Mouse (Mus musculus): ENCODE measurements around the gene Nav1.
"Not testable (repeated sequence)": the region's sequence is repeated elsewhere in the genome, so short reads cannot be mapped to it uniquely, and the experiment has no call there.

Gene Nav1

DNA sequence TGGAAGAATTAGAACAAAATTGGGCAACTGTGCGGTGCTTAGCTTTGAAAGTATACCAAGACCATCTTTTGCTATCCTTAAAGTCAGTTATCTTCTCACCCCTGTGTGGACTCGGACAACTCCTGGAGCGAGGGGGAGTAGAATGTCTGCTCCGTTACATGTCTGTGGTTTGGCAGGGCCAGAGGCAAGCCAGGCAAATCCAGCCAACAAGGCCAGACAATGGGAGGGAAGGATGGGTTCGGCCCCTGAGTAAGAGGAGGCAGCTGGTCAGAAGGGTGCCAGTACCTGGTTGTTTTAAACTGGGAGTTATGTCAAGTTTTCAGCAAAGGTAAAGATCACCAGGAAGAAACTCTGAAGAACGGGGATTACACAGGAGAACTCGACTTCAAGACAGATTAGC is 121.9 kb downstream of the Nav1 start:
- CTCF ChIA-PET = no interaction called here

DNA sequence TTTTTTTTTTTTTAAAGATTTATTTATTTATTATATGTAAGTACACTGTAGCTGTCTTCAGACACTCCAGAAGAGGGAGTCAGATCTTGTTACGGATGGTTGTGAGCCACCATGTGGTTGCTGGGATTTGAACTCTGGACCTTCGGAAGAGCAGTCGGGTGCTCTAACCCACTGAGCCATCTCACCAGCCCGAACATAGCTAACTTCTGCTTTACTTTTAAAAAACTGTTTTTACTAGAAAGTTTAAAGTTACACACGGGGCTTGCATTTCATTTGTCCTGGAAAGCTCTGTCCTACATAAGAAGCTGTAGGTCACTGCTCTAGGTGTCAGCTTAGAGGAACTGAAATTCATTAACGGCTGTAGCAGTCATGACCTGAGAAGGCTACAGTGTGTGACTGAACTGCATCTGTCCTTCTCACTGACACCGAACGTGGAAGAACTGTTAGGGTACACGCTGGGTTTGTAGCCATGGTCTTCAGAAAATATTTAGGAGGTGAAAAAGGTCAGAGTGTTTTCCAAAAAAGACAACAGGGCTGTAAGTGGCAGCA is 122.5 kb downstream of the Nav1 start:
- CTCF ChIA-PET = not testable (repeated sequence)

DNA sequence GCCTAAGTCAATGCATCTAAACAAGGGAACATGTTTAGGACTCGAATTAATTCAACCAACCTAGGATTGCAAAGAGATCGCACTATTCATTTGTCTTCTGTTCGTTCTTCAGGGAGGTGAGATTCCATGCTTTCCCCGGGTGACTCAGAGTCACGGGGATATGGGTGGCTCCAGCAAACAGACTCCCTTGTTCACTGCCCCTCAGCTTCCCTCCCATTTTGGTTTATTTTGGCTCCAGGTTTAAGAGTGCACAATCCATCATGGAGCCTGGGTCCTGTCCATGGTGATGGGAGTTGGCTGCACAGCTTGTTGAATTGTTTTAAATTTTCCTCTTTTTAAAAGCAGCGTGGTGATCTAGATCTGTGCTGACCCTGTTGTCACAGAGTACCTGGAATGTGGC is 123.1 kb downstream of the Nav1 start:
- CTCF ChIA-PET = no interaction called here

DNA sequence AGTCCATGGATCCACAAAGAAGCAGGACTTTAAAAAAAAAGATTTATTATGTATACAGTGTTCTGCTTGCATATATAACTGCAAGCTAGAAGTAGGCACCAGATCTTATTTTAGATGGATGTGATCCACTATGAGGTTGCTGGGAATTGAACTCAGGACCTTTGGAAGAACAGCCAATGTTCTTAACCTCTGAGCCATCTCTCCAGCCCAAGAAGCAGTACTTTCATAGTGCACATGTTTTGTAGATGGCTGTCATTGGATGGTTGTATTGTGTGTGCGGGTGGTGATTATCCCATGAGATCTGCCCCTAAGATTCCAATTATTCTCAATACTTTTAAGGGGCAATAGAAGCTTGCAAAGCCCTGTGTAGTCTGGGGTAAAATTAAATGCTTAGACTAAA is 124.4 kb downstream of the Nav1 start:
- CTCF ChIA-PET = no interaction called here

DNA sequence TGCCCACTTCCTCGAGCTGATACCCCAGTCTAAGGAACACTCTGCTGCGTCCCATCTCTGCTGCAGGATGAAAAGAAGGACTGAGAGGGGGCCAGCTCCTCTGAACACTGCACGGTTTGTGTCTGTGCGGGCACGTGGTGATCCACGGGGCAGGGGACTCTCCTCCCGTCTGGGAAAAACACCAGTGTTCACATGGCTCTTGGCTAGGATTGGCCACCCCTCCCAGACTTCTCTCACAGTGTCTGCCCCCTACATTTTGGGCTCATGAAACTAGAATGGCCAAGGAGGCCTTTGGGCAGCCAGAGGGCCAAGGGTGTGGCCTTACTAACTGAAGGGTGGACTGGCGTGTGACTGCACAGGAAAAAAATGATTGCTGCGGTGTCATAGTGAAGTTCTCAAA is 125.4 kb downstream of the Nav1 start:
- CTCF ChIA-PET = no interaction called here

DNA sequence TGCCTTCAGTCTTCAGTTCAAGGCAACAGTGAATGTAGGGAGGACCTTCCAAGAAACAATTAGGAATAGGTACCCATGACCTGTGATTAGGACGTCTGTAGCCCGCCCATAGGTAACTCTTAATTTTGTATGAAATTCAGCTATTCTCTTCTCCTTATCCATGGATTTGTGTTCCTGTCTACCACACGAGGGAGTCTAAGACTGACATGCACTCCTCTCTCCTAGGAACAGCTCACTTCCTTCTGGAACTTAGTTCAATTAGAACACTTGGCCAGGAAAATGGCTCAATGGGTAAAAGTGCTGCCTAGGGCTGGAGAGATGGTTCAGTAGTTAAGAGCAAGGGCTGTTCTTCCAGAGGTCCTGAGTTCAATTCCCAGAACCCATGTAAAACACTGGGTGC is 126.3 kb downstream of the Nav1 start:
- CTCF ChIA-PET = no interaction called here

DNA sequence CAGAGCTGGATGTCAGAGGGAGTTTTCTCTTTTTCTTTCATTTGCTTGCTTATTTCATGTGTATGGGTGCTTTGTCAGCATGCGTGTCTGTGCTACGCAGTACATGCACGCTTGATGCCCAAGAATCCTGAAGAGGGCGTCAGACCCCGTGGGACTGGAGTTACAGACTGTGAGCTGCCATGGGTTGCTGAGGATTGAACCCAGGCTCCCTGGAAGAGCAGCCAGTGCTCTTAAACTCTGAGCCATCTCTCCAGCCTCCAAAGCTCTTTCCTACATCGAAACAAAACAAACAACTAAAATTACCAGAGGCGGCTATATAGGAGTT is 131.6 kb downstream of the Nav1 start:
- CTCF ChIA-PET = no interaction called here

DNA sequence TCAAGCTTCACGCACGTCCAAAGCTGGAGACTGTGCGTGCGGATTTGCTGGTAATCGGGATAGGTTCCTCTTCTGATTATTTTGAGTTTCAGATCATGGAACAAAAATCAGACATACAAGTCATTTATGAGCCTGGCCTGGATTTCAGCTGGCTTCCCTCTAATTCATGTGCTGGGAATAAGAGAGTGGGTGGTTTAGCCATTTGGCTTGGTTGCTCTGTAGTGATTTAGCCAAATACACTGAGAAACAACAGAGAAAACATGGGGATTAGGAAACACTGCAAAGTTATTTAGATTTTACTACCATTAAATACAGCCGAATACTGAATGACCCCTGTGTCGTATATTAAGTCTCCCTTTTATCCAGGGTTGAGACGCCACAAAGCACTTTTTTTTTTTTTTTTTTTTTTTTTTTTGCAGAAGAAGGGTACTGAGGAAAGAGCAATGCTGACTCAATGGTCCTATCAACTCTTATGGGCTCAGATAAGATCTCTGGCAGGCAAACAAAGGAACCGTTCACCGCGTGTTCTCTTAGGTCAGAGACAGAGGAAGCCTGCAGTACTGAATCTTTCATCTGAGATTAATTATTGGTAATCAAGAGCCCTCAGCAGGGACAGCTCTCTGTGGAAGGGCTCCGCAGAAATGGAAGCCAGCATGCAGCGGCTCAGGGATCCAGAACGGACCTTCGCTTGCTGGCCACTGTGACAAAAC is 132.1 kb downstream of the Nav1 start:
- CTCF ChIA-PET = no interaction called here

DNA sequence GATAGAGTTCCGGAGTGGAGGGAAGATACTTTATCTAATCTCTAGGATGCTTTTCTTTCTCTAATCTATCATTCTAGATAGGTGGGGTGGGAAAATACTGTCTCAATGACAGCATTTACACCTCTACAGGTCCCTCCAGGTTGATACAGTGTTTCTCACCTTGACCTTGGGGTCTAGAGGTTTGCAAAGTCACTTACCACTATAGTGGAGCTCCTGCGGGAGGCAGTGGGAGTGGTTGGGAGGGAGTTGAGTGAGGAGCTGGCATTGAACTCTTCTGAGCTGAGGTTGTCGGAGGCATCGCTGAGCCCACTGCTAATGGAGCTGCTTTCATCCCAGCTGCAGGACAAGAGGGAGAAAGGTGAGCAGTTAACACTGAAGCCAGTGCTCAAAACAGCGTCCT is 134.6 kb downstream of the Nav1 start:
- CTCF ChIA-PET = no interaction called here

DNA sequence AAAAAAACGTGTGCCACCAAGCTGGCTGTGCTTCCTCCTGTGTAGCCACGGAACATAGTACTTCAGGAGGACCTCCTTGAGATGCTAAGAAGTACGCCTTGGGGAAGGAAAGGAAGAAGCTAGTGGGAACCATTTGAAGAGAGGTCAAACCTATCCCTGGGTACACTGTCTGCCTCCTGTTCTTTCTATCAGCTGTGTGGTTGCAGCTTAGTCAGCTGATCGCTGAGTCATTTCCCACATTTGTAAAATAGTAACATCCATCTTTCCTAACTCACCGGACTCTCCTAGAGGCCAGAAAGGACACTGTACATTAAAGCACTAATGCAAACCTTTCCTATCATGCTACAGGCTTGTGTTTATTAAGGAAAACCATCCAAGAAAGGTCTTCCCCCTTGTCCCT is 135.4 kb downstream of the Nav1 start:
- CTCF ChIA-PET = no interaction called here

DNA sequence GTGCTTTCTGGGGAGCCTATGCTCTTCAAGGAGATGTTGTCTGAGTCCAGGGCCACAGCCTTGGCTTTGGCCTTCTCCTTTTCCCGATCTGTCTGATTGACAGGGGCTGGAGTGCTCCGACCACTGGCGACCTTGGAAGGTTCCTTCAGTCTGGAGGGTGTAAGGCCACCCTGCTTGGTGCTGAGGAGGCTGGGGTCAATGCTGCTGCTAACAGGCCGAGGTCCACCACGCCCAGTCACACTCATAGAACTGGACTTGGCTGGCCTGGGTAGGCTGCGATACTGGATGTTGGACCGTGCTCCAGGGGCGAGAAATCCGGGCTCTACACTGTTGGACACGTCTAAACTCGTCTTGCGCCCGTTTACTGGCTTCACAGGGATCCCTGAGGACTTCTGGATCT is 136.5 kb downstream of the Nav1 start:
- CTCF ChIA-PET = no interaction called here

DNA sequence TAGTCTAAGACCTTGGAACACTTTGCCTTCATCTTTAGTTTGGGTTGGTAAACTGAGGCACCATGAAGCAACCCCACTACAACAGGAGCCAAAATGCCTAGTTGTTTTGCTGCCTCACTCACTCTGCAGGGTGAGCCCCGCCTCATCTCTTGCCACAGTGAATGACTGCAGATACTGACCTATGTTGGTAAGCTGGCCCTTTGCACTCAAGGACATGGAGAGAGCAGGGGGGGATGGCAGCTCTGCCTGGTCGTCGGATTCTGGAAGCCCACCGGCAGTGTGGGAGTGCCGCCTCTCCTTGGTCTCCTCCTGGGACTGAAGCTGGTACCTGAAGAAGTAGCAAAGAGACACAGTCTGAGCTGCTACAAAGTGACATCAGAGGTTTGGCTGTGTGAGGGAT is 139.6 kb downstream of the Nav1 start:
- CTCF ChIA-PET = no interaction called here

DNA sequence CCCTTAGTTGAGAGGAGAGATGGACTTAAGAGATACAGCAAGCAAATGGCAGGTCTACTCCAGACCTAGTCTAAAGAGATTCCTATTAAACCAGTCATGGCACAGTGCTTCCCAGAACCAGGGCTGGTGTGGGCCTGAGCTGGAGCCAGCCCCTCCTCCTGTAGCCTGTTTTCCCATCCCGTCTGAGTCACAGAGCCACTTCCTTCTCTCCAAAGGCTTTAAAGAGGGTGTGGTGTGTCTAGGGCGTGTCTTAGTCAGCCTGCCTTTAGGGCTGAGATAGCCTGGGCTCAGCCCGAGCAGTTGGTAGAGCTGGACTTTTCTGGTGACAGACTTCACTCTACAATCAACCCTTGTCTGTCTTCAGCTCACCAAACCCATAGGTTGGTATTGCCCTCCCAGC is 140.2 kb downstream of the Nav1 start:
- CTCF ChIA-PET = no interaction called here

DNA sequence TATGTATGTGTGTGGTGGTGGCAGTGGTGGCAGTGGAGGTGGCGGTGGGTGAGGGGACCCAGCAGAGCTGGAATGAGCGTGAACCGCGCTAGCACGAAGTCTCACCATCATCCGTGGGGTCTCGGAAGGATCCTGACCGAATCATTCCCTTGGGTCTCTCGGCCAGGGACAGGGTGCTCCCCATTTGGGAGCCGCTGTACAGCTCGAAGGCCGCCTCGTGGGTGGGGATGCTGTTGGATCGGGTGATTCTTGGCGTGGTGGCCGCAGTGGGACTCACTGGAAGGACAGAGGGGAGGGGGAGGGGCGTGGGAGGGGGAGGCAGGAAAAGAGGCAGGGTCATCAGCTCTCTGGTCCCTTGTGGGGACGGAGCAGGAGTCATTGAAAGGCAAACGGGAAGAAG is 141.4 kb downstream of the Nav1 start:
- CTCF ChIA-PET = no interaction called here

DNA sequence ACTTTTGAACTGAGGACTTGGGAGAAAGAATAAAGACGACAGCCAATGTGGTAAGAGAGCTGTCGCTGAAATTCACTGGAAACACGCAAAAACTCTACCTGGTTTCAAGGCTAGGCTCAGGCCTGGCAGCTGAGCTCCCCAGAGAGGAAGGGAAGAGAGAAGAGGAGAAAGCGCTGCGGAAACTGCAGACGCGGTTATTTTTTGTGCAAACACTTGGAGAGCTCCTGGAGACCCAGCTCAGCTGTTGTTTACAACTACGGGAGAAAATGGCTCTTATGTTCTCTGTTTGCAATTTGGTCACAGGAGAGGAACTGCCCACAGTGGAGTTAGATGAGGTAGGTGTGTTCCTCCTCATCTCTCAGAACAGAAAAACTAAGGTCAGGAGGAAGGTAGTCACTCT is 144.4 kb downstream of the Nav1 start:
- CTCF ChIA-PET = no interaction called here

DNA sequence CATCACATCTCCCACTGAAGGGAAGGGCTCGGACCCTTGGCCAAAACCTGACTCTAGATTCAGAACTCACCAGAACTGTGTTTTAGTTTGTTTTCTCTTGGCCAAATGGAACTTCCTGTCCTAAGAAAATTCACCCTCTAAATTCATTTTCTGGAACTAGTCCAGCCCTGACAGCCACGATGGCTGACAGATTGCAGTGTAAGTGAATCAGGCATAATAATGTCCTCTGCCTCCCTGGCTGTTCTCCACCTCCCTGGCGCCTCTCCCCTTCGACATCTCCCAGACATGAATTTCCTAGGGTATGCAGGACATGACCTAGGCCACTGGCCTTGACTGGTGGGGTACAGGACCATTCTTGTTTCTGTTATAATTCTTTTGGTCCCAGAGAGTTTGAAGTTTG is 144.8 kb downstream of the Nav1 start:
- CTCF ChIA-PET = no interaction called here

DNA sequence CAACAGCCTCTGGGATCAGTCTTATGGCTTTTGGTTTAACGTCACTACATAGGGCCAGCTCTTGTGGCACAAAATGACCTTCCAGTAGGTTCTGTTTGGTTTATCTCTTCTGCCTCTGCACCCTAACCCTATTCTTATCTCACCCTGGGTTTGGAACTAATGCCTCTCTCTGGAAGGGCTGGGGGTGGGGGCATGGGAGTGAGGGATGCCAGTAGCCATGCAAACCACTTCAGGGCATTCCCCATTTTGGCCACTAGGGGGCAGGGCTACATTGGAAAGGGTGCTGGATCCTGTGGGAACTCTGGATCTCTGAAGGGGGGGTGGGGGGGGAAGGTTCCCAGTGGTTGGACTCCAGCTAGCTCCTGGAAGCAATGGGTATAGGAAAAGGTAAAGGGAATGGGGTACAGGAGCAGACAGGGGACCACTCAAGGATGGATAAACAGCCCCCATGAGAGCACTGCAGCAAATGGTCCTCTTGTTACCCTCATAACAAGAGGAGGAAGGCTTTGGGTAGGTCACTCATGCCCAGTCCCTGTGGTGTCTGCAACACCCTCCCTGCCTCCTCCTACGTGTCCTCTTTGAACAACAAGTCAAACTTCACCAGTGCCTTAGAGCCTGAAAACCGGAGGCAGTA is 145.9 kb downstream of the Nav1 start:
- CTCF ChIA-PET = no interaction called here

DNA sequence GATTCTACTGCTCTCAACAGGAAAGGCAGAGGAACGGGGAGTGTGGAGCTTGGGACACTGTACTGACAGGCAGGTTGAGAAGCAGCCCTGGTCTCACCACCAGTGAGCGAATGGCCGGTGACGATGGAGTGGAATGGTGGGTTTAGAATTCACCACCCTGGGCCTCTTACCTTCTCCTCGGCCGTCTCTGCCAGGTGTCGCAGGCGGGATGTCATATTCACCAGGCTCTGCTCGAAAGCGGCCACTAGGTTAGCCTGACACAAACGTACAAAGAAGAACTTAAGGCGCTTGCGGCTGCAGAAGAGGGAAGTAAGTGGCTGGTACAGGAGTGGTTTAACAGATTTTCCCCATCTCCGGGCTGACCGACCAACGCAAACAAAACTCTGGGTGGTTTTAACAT is 146.6 kb downstream of the Nav1 start:
- CTCF ChIA-PET = no interaction called here

DNA sequence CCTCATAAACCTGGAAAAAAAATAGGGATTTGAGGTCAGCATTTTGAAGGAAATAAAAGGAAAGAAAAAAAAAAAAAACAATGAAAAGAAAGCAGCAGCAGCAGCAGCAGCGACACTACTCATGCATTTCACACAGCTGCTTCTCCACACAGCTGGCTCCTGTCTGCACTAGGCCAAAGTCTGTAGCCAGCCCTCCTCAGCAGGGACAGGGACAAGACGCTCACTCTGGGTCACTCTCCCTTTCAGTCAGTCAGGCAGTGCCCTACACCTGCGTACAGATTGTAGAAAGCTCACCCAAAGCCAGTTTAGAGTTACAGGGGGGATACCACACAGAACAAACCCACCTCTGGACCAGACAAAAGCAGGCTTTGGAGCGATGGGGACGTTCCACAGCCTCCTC is 149.2 kb downstream of the Nav1 start:
- CTCF ChIA-PET = no interaction called here

DNA sequence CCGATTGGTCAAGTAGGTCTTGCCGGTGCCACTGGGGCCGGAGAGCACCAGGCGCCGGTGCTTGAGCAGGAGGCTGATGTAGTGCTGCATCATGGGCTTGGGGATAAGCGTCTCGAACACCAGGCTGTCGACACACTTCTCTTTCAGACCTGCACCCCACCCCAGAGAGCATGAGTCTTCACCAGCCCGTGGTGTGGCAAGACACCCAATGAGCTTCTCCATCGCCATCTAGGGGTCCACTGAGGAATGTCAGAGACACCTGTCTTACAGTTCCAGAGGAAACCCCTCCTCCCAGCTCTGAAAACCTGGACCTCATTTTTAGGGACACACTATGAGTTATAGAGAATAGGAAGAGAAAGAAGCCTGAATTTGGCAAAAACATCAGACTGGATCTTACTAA is 154.8 kb downstream of the Nav1 start:
- CTCF ChIA-PET = no interaction called here

DNA sequence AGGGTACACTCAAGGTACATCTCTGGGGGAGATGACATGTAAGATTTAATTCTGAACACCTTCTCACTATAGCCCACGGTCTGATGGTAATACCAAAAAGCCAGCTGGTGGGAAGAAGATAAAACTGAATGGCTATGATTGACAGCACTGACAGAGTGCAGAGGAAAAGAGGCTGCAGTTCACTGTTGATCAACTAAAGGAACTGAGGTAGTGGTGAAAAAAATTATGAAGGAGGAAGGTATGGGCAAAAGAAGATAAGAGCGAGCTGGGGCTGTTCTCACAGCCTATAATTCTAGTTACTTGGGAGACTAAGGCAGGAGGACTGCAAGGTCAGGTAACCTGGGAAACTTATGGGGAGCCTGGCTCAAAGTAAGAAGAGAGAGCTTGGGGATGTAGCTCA is 155.7 kb downstream of the Nav1 start:
- CTCF ChIA-PET = no interaction called here

DNA sequence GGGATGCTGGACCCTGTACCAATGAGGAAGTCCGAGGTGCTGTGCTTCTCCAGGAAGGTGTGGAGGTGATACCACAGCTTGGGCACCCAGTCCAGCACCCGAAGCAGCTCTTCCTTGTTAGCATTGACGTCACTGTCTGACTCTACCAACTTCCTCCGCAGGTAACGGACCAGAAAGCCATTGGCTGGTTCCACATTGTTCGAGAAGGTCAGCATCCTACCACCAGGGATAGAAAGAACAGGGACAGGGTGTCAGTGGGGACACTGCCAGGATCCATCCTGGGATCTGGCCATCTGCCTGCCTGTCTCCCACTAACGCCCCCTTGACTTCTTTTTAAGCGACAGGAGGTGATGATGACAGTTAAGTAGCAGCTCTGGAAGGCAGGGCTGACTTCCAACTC is 157.2 kb downstream of the Nav1 start:
- CTCF ChIA-PET = no interaction called here

DNA sequence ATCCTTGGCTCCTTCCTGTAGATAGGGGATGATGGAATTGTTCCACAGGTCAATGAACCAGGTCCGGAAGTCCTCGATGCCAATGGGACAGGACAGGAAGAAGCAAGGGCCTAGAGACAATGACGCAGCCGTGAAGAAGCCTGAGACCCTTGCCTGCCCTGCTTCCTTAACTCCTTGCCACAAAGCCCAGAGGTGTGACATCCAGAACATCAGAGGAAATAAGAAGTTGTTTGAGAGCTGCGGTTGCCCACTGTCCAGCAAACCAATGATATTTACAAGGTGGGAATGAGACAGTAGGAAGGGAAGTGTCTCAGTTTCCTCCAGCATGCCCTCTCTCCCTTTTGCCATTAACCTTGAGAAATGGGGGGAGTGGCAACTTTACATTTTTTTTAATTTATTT is 158.2 kb downstream of the Nav1 start:
- CTCF ChIA-PET = no interaction called here

DNA sequence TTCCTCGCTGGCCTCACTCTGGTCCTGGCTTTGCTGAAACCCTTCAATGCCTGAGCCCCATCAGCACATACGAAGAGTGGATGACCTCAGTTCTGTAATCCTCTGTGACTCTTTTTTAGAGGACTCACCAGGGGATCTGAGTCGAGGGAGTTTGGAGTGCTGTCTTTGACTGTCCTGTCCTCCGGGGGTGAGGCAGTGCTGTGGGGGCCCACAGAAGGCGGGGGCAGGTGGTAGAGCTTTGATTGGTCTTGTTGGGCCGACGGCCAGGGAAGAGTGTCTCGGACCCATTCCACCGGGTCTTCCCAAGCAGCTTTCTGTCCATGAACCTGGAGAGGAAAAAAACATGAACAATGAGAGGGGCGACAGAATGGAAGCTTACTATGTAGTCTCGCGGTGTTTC is 163.6 kb downstream of the Nav1 start:
- CTCF ChIA-PET = no interaction called here

Measured in spleen, embryonic (tissue).